Mouse (Mus musculus): Measurements from ENCODE around the gene Plcb3.

The Plcb3 gene

DNA sequence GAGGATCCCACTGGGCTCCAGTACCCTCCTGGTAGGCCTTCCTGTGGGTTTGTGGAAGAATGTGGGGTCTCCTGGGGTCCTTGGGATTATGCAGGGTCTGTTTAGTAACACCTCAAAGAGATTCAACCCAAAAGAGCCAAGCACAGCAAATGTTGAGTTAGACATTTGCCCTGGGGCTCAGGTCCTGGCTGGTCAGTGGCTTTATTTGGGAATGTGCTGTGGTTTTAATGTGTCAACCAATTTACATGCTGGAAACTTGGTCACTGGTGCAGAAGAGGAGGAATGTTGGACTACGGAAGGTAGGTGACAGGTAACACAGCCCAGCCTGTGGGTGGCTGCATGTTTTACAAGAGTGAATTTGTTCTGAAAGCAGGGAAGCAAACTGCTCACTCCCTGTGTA lies 73.2 kb downstream of the Plcb3 start:
- DNase-seq (ENCODE audit: low read depth, low spot score): no peak
